Mouse (Mus musculus) liver, postnatal 0 days (tissue): ENCODE results near the gene Magi2.

Experiments
- CTCF ChIP-seq: sonication (generic); IDR thresholded peaks from 2 replicates; pipeline ENCODE4 v1.5.1; 2016; ENCODE audit warnings: antibody characterized with exemption, low read depth
- EP300 ChIP-seq: IDR thresholded peaks from 2 replicates; pipeline ENCODE4 v1.6.1; 2016; ENCODE audit warnings: antibody characterized with exemption, low read depth, mild to moderate bottlenecking

- no peak for TF ChIP-seq CTCF
- no peak for TF ChIP-seq EP300
These were observed 1242.9 kb downstream of the Magi2 start for GRCm38 (mm10) chr5:20469721-20470120.
